ENCODE assay signal across 9 mouse cellular contexts in the genomic region with DNA sequence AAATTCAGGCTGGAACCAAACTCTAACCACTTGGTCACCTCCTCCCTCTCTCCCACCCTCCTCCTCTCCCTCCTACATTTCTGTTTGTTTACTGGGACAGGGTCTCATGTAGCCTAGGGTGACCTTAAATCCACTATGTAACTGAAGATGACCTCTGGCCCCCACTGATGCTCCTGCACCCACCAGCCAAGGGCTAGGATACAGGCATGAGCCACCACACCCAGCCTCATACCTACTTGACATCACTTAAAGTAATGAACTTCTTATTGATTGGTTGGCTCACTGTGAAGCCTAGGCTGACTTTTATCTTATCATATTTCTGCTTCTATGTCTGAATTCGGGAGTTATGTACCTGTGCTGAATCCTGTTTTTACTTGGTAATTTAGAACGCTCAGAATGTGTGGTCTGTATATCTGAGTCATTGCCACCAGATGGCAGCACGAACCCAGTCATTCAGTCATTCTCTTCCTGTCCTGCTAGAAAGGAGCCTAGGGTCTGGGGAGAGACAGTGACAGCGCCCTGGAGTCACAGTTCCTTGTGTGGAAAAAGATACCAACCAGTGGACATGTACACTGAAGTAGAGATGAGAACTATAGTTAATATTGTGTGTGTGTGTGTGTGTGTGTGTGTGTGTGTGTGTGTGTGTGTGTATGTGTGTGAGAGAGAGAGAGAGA. TPM values are rescaled to one million over a fixed set of nuclear protein-coding genes. Genes with fewer than 3 reads are reported as not detected.
A peak's percentile ranks its signal among the peaks of the same experiment; 100 is the strongest.
DNase-seq lines count a peak whose midpoint lies in the region; ATAC-seq and TF ChIP-seq lines count a peak whose summit lies in the region.
"Had no signal": no experiment of that assay in that cellular context is flagged by ENCODE, and none has a peak within 500 bp of the region (broad histone marks: within the 10 kb centered on the region; RNA-seq: fewer than 3 reads in every experiment).

No protein-coding gene starts in this region.

- peak; percentile 89 for ATAC-seq in inflammation-experienced regulatory T-cells, adult 6 months
- ATAC-seq in midbrain, embryonic 14.5 days (ENCODE audit: low FRiP score, low TSS enrichment), result peak; percentile 73
- peak; percentile 73 for ATAC-seq in stomach, postnatal 0 days (ENCODE audit: low FRiP score, low TSS enrichment)

- no peak overlapping the region for H3K4me3 ChIP-seq in midbrain, embryonic 14.5 days (replicated peaks; ENCODE audit: low read depth, low read length)
- H3K4me3 ChIP-seq in stomach, postnatal 0 days (ENCODE audit: low read depth, low read length), result no peak overlapping the region
- H3K4me3 ChIP-seq: embryonic facial prominence, embryonic 15.5 days had no signal

- H3K4me2 ChIP-seq in midbrain, embryonic 14.5 days (ENCODE audit: low read length), result no peak overlapping the region
- H3K4me2 ChIP-seq in stomach, postnatal 0 days (replicated peaks; ENCODE audit: low read depth), result no peak overlapping the region
- H3K4me2 ChIP-seq: embryonic facial prominence, embryonic 15.5 days had no signal

- no peaks in the 10 kb centered on the region for H3K36me3 ChIP-seq in midbrain, embryonic 14.5 days (ENCODE audit: control insufficient read depth, insufficient read depth, low read length)
- no peaks in the 10 kb centered on the region for H3K36me3 ChIP-seq in stomach, postnatal 0 days (ENCODE audit: control insufficient read depth, insufficient read depth, low read length)
- H3K36me3 ChIP-seq: embryonic facial prominence, embryonic 15.5 days had no signal

- 8% methylated on average over 4 of the region's 4 CpGs for WGBS in midbrain, embryonic 14.5 days
- 6% methylated on average over 4 of the region's 4 CpGs for WGBS in stomach, postnatal 0 days

- H3K27ac ChIP-seq in midbrain, embryonic 14.5 days (replicated peaks; ENCODE audit: low read depth, low read length), result no peak overlapping the region
- H3K27ac ChIP-seq in stomach, postnatal 0 days (replicated peaks), result no peak overlapping the region
- H3K27ac ChIP-seq: embryonic facial prominence, embryonic 15.5 days had no signal

- no peaks in the 10 kb centered on the region for H3K9me3 ChIP-seq in midbrain, embryonic 14.5 days (ENCODE audit: control insufficient read depth, low read length)
- H3K9me3 ChIP-seq in stomach, postnatal 0 days (ENCODE audit: control insufficient read depth, low read length), result no peaks in the 10 kb centered on the region
- H3K9me3 ChIP-seq: embryonic facial prominence, embryonic 15.5 days had no signal

- intact Hi-C loops in left cerebral cortex, postnatal 4 days (cut with DNase I), result loop anchor here (2.0 kb wide), 1 partner anchor 210 kb away; no protein-coding TSS in a partner anchor

- no peak overlapping the region for H3K9ac ChIP-seq in midbrain, embryonic 14.5 days (replicated peaks; ENCODE audit: low read length)
- no peak overlapping the region for H3K9ac ChIP-seq in stomach, postnatal 0 days (ENCODE audit: low read length)
- H3K9ac ChIP-seq: embryonic facial prominence, embryonic 15.5 days had no signal

- no peak for TF ChIP-seq EP300 in stomach, postnatal 0 days (optimal IDR thresholded peaks at IDR 0.05)

- peak; percentile 79 for DNase-seq in 3T3-L1 (ENCODE audit: low read depth, low spot score)
- peak; percentile 63 for DNase-seq in Muller cell, postnatal 12 days (ENCODE audit: inconsistent ontology term)
- DNase-seq in cerebellum, postnatal 25 days, result peak; percentile 70 to 75
- DNase-seq in gastrocnemius, adult 8-10 months (ENCODE audit: low spot score in 2 of 2), result peak; percentile 28 to 44
- DNase-seq in left cerebral cortex, postnatal 4 days, result peak; percentile 75
- peak; percentile 90 for DNase-seq in midbrain, embryonic 14.5 days
- DNase-seq in stomach, postnatal 0 days (ENCODE audit: low spot score), result peak; percentile 70

- H3K4me1 ChIP-seq in midbrain, embryonic 14.5 days (ENCODE audit: control insufficient read depth, insufficient read depth, low read length), result no peaks in the 10 kb centered on the region
- H3K4me1 ChIP-seq in stomach, postnatal 0 days (replicated peaks; ENCODE audit: control insufficient read depth, insufficient read depth), result 0 out of 2 replicates have a peak, but pooled peaks cover 3% of the 10 kb centered on the region
- H3K4me1 ChIP-seq: embryonic facial prominence, embryonic 15.5 days had no signal

- peak; percentile 94 for TF ChIP-seq CTCF in stomach, postnatal 0 days (IDR thresholded peaks at IDR 0.05; ENCODE audit: low read depth)

- H3K27me3 ChIP-seq in midbrain, embryonic 14.5 days (ENCODE audit: control insufficient read depth, insufficient read depth, low read length), result no peaks in the 10 kb centered on the region
- no peaks in the 10 kb centered on the region for H3K27me3 ChIP-seq in stomach, postnatal 0 days (ENCODE audit: control insufficient read depth, insufficient read depth, low read length)
- H3K27me3 ChIP-seq: embryonic facial prominence, embryonic 15.5 days had no signal

RNA-seq across cellular contexts. Expression of a gene that starts 17.0 kb away (rescaled TPM):
- 100 to 1,000 TPM; 332 to 451 (median 374) TPM for total RNA-seq in gastrocnemius, adult 8-10 months (2022)
- polyA plus RNA-seq in inflammation-experienced regulatory T-cells, adult 6 months (2017; shearing (Covaris generic)), result 100 to 1,000 TPM in 2 of 3 experiments, 10 to 100 TPM in 1; 58.7 to 153 (median 114) TPM
- total RNA-seq in left cerebral cortex, postnatal 4 days (2021), result 100 to 1,000 TPM; 205 to 218 TPM
- 486 and 524 TPM in 2 replicates for polyA plus RNA-seq in midbrain, embryonic 14.5 days (2014; fragmentation: Nextera tagmentation; extraction: Ambion mirVana)
- 151 and 174 TPM in 2 replicates for polyA plus RNA-seq in stomach, postnatal 0 days (2015; fragmentation: Nextera tagmentation; extraction: Ambion mirVana)

RNA-seq across cellular contexts. Expression of a gene that starts 46.6 kb away (rescaled TPM):
- 1 to 10 TPM; 2.9 to 9.0 (median 6.3) TPM for total RNA-seq in gastrocnemius, adult 8-10 months (2022)
- under 1 TPM in 1 of 3 experiments, not detected in 2; 0.19 TPM for polyA plus RNA-seq in inflammation-experienced regulatory T-cells, adult 6 months (2017; shearing (Covaris generic))
- total RNA-seq in left cerebral cortex, postnatal 4 days (2021), result 1 to 10 TPM; 4.2 to 4.4 TPM
- 10.7 and 13.6 TPM in 2 replicates for polyA plus RNA-seq in midbrain, embryonic 14.5 days (2014; fragmentation: Nextera tagmentation; extraction: Ambion mirVana)
- polyA plus RNA-seq in stomach, postnatal 0 days (2015; fragmentation: Nextera tagmentation; extraction: Ambion mirVana), result 44.6 and 45.4 TPM in 2 replicates

RNA-seq across cellular contexts. Expression of a gene that starts 51.9 kb away (rescaled TPM):
- total RNA-seq in gastrocnemius, adult 8-10 months (2022), result under 1 TPM in 2 of 4 experiments, not detected in 2; 0.16 to 0.18 TPM
- not detected for polyA plus RNA-seq in inflammation-experienced regulatory T-cells, adult 6 months (2017; shearing (Covaris generic))
- not detected for total RNA-seq in left cerebral cortex, postnatal 4 days (2021)
- not detected in 2 replicates for polyA plus RNA-seq in midbrain, embryonic 14.5 days (2014; fragmentation: Nextera tagmentation; extraction: Ambion mirVana)
- 0.07 and 0.58 TPM in 2 replicates for polyA plus RNA-seq in stomach, postnatal 0 days (2015; fragmentation: Nextera tagmentation; extraction: Ambion mirVana)

Comparison
In these comparisons a context has a peak if more than half of its experiments do, and no peak if none do; other contexts are left out.
1. DNase-seq: peak in every context shown above with its lines; median percentile 90 in midbrain, embryonic 14.5 days; 79 in 3T3-L1; 75 in left cerebral cortex, postnatal 4 days; 72 in cerebellum, postnatal 25 days; 70 in stomach, postnatal 0 days; 63 in Muller cell, postnatal 12 days; 36 in gastrocnemius, adult 8-10 months.